Mouse (Mus musculus) kidney, postnatal 25 days (tissue): Measurements from ENCODE around the gene Nup93.

Experiments
- DNase-seq, 2 experiments: peaks; one replicate each; pipeline ENCODE4 v3.0.0; 2021; ENCODE audit warnings: mixed read lengths in 2 of 2

Nup93 gene

DNA sequence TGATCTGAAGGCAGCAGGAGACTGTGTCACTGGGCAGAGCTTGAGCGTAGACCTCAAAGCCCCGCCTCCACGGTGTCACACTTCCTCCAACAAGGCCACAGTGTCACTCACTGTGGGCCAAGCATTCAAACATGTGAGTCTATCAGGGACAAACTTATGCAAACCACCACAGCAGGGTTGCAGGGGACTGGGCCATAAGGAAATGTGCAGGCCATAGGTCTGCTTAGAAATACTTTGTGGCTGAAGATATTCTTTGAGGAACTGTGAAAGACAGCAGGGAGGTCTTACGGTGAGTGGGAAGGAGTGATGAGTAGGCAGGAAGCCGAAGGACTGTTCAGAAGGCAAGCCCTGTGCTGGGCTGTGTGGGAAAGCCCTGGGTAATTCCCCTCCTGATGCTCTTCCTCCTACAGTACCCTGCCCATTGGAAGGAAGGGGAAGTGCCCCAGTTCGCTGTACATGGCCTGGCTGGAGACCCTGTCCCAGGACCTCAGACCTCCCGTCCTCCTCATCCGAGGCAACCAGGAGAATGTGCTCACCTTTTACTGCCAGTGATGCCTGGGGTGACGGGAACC, 151.1 kb downstream of the Nup93 start:
- peak; percentile 60 to 79 for DNase-seq
